Comparison of ENCODE assay signal across 27 mouse cellular contexts in genomic region chr17:61495261-61495660, GRCm38 (mm10).
"Had no signal": no experiment of that assay in that cellular context is flagged by ENCODE, and none has a peak within 500 bp of the region (broad histone marks: within the 10 kb centered on the region; RNA-seq: fewer than 3 reads in every experiment).

No protein-coding gene starts in this region.

- H3K27me3 ChIP-seq: heart, embryonic 13.5 days; heart, embryonic 15.5 days; hindbrain, embryonic 13.5 days; hindbrain, embryonic 15.5 days; kidney, embryonic 15.5 days; limb, embryonic 12.5 days; liver, embryonic 13.5 days; liver, embryonic 15.5 days had no signal

- H3K4me2 ChIP-seq: heart, embryonic 13.5 days; heart, embryonic 15.5 days; hindbrain, embryonic 13.5 days; hindbrain, embryonic 15.5 days; kidney, embryonic 15.5 days; limb, embryonic 12.5 days; liver, embryonic 11.5 days; liver, embryonic 13.5 days; liver, embryonic 15.5 days had no signal

- DNase-seq: gastrocnemius, postnatal 10 days; gastrocnemius, postnatal 25 days; heart, adult 18-20 months; heart, postnatal 14 days; heart, postnatal 36 days; kidney, adult 11 months; kidney, adult 2 months; kidney, adult 9 months; kidney, postnatal 10 days; kidney, postnatal 25 days; kidney, postnatal 4 days; liver; liver, embryonic 13.5 days had no signal

- ATAC-seq: hindbrain, postnatal 0 days; intestine, embryonic 16.5 days had no signal

- H3K27ac ChIP-seq: heart, embryonic 10.5 days; heart, embryonic 13.5 days; heart, embryonic 15.5 days; hindbrain, embryonic 13.5 days; hindbrain, embryonic 15.5 days; hindbrain, postnatal 0 days; kidney, embryonic 15.5 days; layer of hippocampus, adult 2 months; left cerebral cortex, adult 2 months; limb, embryonic 10.5 days; limb, embryonic 12.5 days; liver, embryonic 13.5 days; liver, embryonic 15.5 days had no signal

- H3K4me1 ChIP-seq: heart, embryonic 10.5 days; heart, embryonic 13.5 days; heart, embryonic 15.5 days; hindbrain, embryonic 13.5 days; hindbrain, embryonic 15.5 days; kidney, embryonic 15.5 days; limb, embryonic 10.5 days; limb, embryonic 12.5 days; liver, embryonic 13.5 days; liver, embryonic 15.5 days had no signal

- H3K36me3 ChIP-seq: heart, embryonic 10.5 days; heart, embryonic 13.5 days; heart, embryonic 15.5 days; hindbrain, embryonic 13.5 days; hindbrain, embryonic 15.5 days; kidney, embryonic 15.5 days; limb, embryonic 10.5 days; limb, embryonic 12.5 days; liver, embryonic 13.5 days; liver, embryonic 15.5 days had no signal

- H3K9ac ChIP-seq: heart, embryonic 13.5 days; heart, embryonic 15.5 days; hindbrain, embryonic 13.5 days; hindbrain, embryonic 15.5 days; kidney, embryonic 15.5 days; limb, embryonic 12.5 days; liver, embryonic 13.5 days; liver, embryonic 15.5 days had no signal

- H3K9me3 ChIP-seq: heart, embryonic 10.5 days; heart, embryonic 13.5 days; heart, embryonic 15.5 days; hindbrain, embryonic 13.5 days; hindbrain, embryonic 15.5 days; kidney, embryonic 15.5 days; limb, embryonic 10.5 days; limb, embryonic 12.5 days; liver, embryonic 13.5 days; liver, embryonic 15.5 days had no signal

- H3K4me3 ChIP-seq: heart, embryonic 10.5 days; heart, embryonic 13.5 days; heart, embryonic 15.5 days; hindbrain, embryonic 13.5 days; hindbrain, embryonic 15.5 days; kidney, embryonic 15.5 days; layer of hippocampus, adult 2 months; left cerebral cortex, adult 2 months; limb, embryonic 10.5 days; limb, embryonic 12.5 days; liver, embryonic 13.5 days; liver, embryonic 15.5 days had no signal
